Mouse (Mus musculus) limb, embryonic 15.5 days (tissue): ENCODE measurements around the gene Cntrob. TPM values are rescaled to one million over a fixed set of nuclear protein-coding genes. Genes with fewer than 3 reads are reported as not detected.
"Not testable (repeated sequence)": the region's sequence is repeated elsewhere in the genome, so short reads cannot be mapped to it uniquely, and the experiment has no call there.

Experiments used
- ATAC-seq: fragments of 200-750 bp; cut with Nextera tagmentation; 2 replicates; pipeline ENCODE4 v1.8.0; 2017; ENCODE audit warnings: low read depth, moderate TSS enrichment; ENCODE audit not compliant: insufficient number of reproducible peaks, low FRiP score, low TSS enrichment
- H3K27ac ChIP-seq: fragments of 300-500 bp; sonication (generic); 2 replicates; pipeline ENCODE4 v1.5.1; 2015; ENCODE audit warnings: moderate library complexity, mild to moderate bottlenecking, inconsistent platforms
- H3K27me3 ChIP-seq: fragments of 300-500 bp; sonication (generic); 2 replicates; pipeline ENCODE4 v1.6.1; 2015; ENCODE audit warnings: inconsistent platforms
- H3K36me3 ChIP-seq: fragments of 300-500 bp; sonication (generic); 2 replicates; pipeline ENCODE4 v1.6.1; 2015; ENCODE audit warnings: inconsistent platforms
- H3K4me1 ChIP-seq: fragments of 300-500 bp; sonication (generic); 2 replicates; pipeline ENCODE4 v1.6.1; 2015; ENCODE audit warnings: inconsistent platforms
- H3K4me2 ChIP-seq: fragments of 300-500 bp; sonication (generic); 2 replicates; pipeline ENCODE4 v1.6.1; 2015; ENCODE audit warnings: mild to moderate bottlenecking, inconsistent platforms
- H3K4me3 ChIP-seq: fragments of 300-500 bp; sonication (generic); 2 replicates; pipeline ENCODE4 v1.5.1; 2015; ENCODE audit warnings: mild to moderate bottlenecking, inconsistent platforms
- H3K9ac ChIP-seq: fragments of 300-500 bp; sonication (generic); 2 replicates; pipeline ENCODE4 v1.6.1; 2015; ENCODE audit warnings: inconsistent platforms
- H3K9me3 ChIP-seq: fragments of 300-500 bp; sonication (generic); 2 replicates; pipeline ENCODE4 v1.6.1; 2016; ENCODE audit warnings: inconsistent platforms
- WGBS: fragments of 180-500 bp; shearing (Covaris S2); methylation state at CpG from one replicate; pipeline ENCODE4 v1.1.7; 2015; 5-methylcytosine and 5-hydroxymethylcytosine counted together
- polyA plus RNA-seq: library from polyadenylated mRNA; unstranded; fragments of >200 nt; fragmentation: Nextera tagmentation; extraction: Ambion mirVana; gene quantifications from 2 replicates; pipeline ENCODE4 v1.2.1, GENCODE M21; 2015

Gene Cntrob
- polyA plus RNA-seq, 1 experiment from 2014 or later: 20.6 TPM

DNA sequence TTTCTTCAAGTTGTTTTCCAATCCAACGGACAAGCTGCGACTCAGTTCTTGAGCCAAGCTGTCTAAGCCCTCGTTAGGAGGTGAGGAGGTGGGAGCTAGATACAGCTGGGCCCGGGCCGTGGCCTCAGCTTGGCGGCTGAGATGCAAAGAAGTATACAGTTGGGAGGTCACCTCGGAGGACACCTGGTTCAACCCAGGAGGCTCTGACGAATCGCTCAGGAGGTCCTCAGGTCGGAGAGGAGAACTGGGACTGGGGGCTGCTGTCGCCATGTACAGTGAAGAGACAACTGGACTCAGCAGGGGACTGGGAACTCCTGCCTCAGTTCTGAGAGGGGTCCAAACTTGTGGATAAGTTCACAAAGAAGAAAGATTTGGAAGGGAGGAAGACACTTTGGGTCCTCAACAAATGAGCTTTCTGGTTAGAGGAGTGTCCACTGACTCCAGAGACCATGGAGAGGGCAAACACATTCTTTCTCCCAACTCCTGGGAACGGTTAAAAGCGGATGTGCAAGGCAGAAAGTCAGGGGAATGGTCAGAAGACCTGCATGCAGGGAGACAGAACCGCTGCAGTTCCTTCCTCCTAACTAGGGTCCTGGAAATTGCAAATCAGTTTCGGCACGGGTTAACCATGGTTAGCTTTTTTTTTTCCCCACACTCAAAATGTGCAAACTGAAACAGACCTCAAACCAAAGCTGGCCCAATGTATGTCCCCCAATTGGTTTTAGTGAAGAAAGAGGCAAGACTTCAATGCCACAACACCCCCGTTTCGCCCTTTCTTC is 693 bp downstream of the Cntrob start:
- H3K9ac ChIP-seq: peak overlapping the region; percentile 70
- peak overlapping the region; percentile 64 for H3K4me3 ChIP-seq
- 17% methylated on average over 18 of the region's 18 CpGs for WGBS
- peaks cover 16% of the 10 kb centered on the region for H3K27me3 ChIP-seq
- H3K4me1 ChIP-seq: peaks cover 49% of the 10 kb centered on the region
- peak overlapping the region; percentile 84 for H3K27ac ChIP-seq
- H3K9me3 ChIP-seq: no peaks in the 10 kb centered on the region
- peak overlapping the region; percentile 61 for H3K4me2 ChIP-seq
- ATAC-seq: no peak
- peaks cover 29% of the 10 kb centered on the region for H3K36me3 ChIP-seq

DNA sequence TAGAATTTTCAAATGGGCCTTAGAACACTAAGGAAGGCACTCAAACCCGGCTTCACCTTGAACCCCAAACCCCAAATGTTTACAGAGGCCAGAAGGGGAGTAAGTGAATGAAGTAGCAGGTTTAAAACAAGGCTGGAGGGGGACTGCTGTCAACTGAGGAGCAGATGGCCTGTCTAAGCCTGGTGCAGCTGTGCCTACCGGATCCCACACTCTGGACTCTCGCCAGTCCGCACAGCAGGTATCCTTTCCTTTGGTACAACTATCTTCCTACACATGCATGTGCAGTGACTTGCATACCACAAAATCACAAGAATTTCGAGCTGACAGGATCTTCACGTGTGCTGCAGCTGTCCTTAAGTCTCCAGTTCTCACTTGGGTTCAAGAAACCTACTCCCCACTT is 1.6 kb downstream of the Cntrob start:
- ATAC-seq: no peak
- peaks cover 7% of the 10 kb centered on the region for H3K27me3 ChIP-seq
- H3K36me3 ChIP-seq: peaks cover 36% of the 10 kb centered on the region
- peaks cover 46% of the 10 kb centered on the region for H3K4me1 ChIP-seq
- H3K9ac ChIP-seq: no peak overlapping the region; the same call in 1 of the 2 replicates
- H3K4me3 ChIP-seq: peak overlapping the region; percentile 64
- H3K4me2 ChIP-seq: peak overlapping the region; percentile 61; the same call in 1 of the 2 replicates
- no peak overlapping the region for H3K27ac ChIP-seq
- 55% methylated on average over 6 of the region's 6 CpGs for WGBS
- H3K9me3 ChIP-seq: no peaks in the 10 kb centered on the region

DNA sequence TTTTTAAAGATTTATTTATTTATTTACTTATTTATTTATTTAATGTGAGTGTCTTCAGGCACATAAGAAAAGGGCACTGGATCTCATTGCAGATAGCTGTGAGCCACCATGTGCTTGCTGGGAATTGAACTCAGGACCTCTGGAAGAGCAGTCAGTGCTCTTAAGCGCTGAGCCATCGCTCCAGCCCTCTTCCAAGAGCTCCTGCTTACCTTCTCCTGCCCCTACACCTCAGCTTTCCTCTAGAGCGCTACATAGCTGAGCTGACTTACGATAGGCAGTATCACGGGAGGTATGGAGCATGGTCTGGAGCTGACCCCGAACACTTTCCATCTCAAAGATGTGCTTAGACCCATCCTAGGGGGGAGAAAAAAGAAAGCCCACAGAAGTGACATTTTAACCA is 2.0 kb downstream of the Cntrob start:
- Histone ChIP-seq H3K4me1 (peaks cover 41% of the 10 kb centered on the region), H3K9me3 (no peaks in the 10 kb centered on the region), H3K4me2 (no peak overlapping the region), H3K4me3 (no peak overlapping the region), H3K27me3 (peaks cover 3% of the 10 kb centered on the region), H3K9ac (no peak overlapping the region), H3K27ac (no peak overlapping the region), H3K36me3 (peaks cover 39% of the 10 kb centered on the region)
- 94% methylated on average over 6 of the region's 6 CpGs for WGBS
- no peak for ATAC-seq

DNA sequence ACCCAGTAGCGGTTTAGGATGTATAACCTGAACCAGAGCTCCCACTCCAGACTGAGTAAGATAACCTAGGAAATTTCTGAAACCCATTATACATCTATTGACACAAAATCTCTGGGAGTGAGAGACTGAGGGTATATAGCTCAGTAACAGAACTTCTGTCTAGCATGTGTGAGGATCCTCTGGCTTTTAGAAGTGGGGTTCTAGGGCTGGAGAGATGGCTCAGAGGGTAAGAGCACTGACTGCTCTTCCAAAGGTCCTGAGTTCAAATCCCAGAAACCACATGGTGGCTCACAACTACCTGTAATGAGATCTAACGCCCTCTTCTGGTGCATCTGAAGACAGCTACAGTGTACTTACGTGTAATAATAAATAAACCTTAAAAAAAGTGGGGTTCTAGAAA is 5.6 kb downstream of the Cntrob start:
- WGBS: 83% methylated on average over 3 of the region's 3 CpGs
- not testable (repeated sequence) for H3K9ac ChIP-seq, ATAC-seq

DNA sequence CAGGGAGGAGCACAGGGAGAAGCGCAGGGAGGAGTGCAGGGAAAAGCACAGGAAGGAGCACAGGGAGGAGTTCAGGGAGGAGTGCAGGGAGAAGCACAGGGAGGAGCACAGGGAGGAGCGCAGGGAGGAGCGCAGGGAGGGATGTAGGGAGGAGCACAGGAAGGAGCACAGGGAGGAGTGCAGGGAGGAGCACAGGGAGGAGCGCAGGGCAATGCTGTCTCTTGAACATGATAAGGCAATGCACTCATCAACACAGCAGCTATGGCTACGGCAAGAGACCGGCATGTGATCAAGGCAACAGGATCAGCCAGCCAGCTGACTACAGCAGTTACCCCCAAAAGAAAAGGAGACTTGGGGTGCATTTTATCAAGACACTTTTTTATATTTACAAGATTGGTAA is 7.2 kb downstream of the Cntrob start:
- H3K4me2 ChIP-seq: no peak overlapping the region
- H3K27me3 ChIP-seq: no peaks in the 10 kb centered on the region
- no peak for ATAC-seq
- no peaks in the 10 kb centered on the region for H3K9me3 ChIP-seq
- 94% methylated on average over 6 of the region's 6 CpGs for WGBS
- H3K36me3 ChIP-seq: peaks cover 64% of the 10 kb centered on the region
- no peaks in the 10 kb centered on the region for H3K4me1 ChIP-seq
- H3K9ac ChIP-seq: no peak overlapping the region
- no peak overlapping the region for H3K4me3 ChIP-seq
- H3K27ac ChIP-seq: no peak overlapping the region

More for the DNA sequence above, 5.6 kb downstream of the Cntrob start:
- peaks cover 15% of the 10 kb centered on the region for H3K4me1 ChIP-seq
- peaks cover 58% of the 10 kb centered on the region for H3K36me3 ChIP-seq
- H3K27ac ChIP-seq, H3K27me3 ChIP-seq, H3K4me3 ChIP-seq, H3K9me3 ChIP-seq, H3K4me2 ChIP-seq: not testable (repeated sequence)

DNA sequence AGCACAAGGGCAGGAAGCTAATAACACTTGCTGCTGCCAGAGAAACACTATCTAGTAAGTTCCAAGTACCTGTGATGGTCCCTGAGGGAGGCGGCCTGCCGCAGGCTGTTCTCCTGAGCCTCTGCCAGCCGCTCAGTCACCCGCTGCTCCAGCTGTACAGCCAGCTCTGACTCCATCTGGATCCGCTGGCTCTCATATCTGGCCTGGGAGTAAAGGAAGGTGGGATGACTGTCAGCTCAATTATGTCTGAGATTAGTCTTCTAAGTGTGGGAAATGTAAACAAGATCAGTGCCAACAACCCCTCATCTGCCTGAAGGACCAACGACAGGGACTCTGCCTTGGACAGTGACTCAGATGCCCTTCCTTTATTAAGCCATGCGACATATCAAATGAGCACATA is 12.3 kb downstream of the Cntrob start:
- 78% methylated on average over 7 of the region's 7 CpGs for WGBS
- H3K27ac ChIP-seq: no peak overlapping the region
- H3K36me3 ChIP-seq: peaks cover 72% of the 10 kb centered on the region
- H3K9me3 ChIP-seq: no peaks in the 10 kb centered on the region
- no peaks in the 10 kb centered on the region for H3K27me3 ChIP-seq
- no peaks in the 10 kb centered on the region for H3K4me1 ChIP-seq
- no peak overlapping the region for H3K4me3 ChIP-seq
- no peak overlapping the region for H3K4me2 ChIP-seq
- H3K9ac ChIP-seq: no peak overlapping the region
- ATAC-seq: no peak

DNA sequence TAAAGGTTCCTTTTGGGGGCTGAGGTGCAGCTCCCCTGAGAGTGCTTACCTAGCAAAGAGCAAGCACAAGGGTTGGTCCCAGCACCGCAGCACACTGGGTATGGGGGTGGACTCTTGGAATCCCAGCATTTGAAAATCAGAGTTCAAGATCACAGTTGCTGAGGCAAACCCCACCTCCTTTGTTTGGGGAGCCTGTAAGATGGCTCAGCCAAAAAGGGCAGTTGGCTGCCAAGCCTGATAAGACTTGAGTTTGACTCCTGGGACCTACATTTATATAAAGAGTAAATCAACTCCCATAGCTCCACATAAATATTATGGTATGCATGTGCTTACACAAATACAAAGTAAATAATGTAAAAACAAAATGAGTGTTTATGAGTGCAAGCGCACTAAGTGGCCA is 17.5 kb downstream of the Cntrob start:
- Histone ChIP-seq H3K4me1 (no peaks in the 10 kb centered on the region), H3K27ac (no peak overlapping the region), H3K4me2 (no peak overlapping the region), H3K4me3 (no peak overlapping the region), H3K9ac (no peak overlapping the region), H3K9me3 (no peaks in the 10 kb centered on the region), H3K36me3 (peaks cover 86% of the 10 kb centered on the region), H3K27me3 (no peaks in the 10 kb centered on the region)
- no peak for ATAC-seq
- WGBS: 92% methylated on average over 2 of the region's 2 CpGs

DNA sequence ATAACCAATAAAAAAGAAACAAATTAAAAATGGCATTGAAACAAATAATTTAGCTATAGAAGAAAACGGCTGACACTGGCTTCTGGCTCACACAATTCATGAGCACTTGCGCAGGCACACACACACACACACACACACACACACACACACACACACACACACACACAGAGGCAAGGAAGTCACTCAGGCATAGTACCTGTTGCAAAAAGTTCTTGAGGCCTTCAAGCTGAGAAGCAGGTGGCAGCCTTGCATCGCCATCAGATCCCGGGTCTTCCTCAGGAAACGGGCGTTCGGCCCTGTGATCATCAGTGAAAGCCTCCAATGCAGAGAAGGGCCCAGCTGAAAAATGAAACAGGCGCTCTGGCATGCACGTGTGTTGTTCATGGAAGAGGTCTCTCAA is 18.3 kb downstream of the Cntrob start:
- no peak overlapping the region for H3K4me3 ChIP-seq
- H3K9ac ChIP-seq: no peak overlapping the region
- H3K4me1 ChIP-seq: no peaks in the 10 kb centered on the region
- no peaks in the 10 kb centered on the region for H3K27me3 ChIP-seq
- no peak overlapping the region for H3K27ac ChIP-seq
- 91% methylated on average over 9 of the region's 9 CpGs for WGBS
- peaks cover 81% of the 10 kb centered on the region for H3K36me3 ChIP-seq
- ATAC-seq: no peak
- no peaks in the 10 kb centered on the region for H3K9me3 ChIP-seq
- H3K4me2 ChIP-seq: no peak overlapping the region

DNA sequence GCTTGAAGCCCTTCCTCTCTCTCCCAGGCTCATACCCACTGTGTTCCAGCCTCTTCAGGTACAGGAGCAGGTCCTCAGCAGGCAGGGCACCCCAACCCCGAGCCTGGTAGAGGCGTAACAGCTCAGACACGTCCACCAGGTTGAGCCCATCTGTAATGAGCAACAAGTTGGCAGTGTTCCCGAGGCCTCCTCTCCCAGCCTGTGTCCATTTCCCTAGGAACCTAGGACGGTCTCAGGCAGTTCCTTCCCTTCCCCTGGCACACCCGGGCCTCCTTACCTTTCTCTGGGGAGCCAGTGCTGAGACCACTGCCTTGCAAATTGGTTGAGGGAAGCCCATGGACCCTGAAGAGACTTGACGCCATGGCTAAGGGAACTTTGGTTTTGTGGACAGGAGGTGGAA is 20.8 kb downstream of the Cntrob start:
- H3K9ac ChIP-seq: no peak overlapping the region
- no peaks in the 10 kb centered on the region for H3K27me3 ChIP-seq
- no peak overlapping the region; the same call in 1 of the 2 replicates for H3K27ac ChIP-seq
- no peaks in the 10 kb centered on the region for H3K4me1 ChIP-seq
- no peak overlapping the region for H3K4me3 ChIP-seq
- peaks cover 79% of the 10 kb centered on the region for H3K36me3 ChIP-seq
- no peaks in the 10 kb centered on the region for H3K9me3 ChIP-seq
- WGBS: 84% methylated on average over 7 of the region's 7 CpGs
- no peak for ATAC-seq
- H3K4me2 ChIP-seq: no peak overlapping the region

DNA sequence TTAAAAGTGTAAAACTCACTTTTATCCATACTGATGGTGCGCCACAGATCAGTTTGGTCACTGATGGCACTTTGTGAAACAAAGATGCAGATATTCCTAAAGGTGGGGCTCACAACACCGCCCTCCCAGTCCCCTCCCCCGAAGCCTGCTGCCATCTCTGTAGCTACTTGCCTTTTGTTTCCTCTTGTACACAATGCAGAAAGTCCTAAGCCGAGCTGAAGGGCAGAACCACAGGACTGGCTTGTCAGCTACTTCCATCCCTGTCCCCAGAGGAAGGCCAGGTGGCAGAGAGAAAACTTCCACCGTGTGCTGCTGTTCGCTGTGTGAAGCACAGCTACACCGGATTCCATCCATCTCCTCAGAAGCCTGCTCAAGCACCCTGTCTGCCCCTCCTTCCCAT is 25.3 kb downstream of the Cntrob start:
- no peak for ATAC-seq
- Histone ChIP-seq H3K27ac (no peak overlapping the region), H3K36me3 (peaks cover 53% of the 10 kb centered on the region)

DNA sequence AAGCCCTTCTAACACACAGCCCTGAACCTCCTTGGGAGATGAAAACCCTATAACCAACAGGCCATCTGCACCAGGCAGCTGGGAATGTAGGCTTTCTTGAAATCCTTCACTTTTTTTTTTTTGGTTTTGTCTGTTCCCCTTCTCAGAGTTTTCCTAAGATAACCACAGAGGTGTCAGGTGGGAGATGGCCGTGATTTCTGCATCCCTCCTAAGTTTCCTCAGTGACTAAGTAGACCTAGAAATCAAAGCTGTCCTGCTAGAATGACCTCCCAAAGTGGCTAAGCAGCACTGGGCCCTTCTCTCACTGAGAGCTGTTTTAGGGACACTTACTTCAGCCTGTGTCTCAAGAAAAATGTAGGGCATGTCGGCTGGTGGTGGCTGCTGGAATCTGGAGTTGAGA is 25.8 kb downstream of the Cntrob start:
- Histone ChIP-seq H3K9ac (no peak overlapping the region), H3K4me1 (no peaks in the 10 kb centered on the region), H3K27me3 (no peaks in the 10 kb centered on the region), H3K4me3 (no peak overlapping the region), H3K9me3 (no peaks in the 10 kb centered on the region), H3K27ac (no peak overlapping the region), H3K36me3 (peaks cover 49% of the 10 kb centered on the region), H3K4me2 (no peak overlapping the region)
- WGBS: 93% methylated on average over 2 of the region's 2 CpGs
- no peak for ATAC-seq

More for the DNA sequence above, 25.3 kb downstream of the Cntrob start:
- H3K4me2 ChIP-seq: no peak overlapping the region
- 83% methylated on average over 7 of the region's 7 CpGs for WGBS
- no peak overlapping the region for H3K4me3 ChIP-seq
- H3K9me3 ChIP-seq: no peaks in the 10 kb centered on the region
- H3K4me1 ChIP-seq: no peaks in the 10 kb centered on the region
- H3K27me3 ChIP-seq: no peaks in the 10 kb centered on the region
- H3K9ac ChIP-seq: no peak overlapping the region

DNA sequence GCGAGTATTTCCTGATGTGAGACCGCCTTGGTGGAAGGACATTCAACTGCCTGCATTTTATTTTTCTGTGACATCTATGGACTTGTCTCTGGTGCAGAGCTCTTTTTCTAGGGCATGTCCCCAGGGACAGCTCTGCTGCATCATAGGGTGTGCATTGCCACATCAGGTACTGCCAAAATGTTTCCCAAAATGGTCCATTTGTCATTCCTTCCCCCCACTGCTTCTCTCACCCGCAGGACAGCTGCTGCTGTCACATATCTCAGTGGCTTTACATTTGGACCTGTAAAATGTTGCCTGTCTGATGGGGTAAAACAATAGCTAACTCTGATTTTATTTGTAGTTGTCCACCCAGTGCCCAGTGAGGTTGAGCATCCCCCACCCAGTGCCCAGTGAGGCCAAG is 28.3 kb downstream of the Cntrob start:
- Histone ChIP-seq H3K27ac (no peak overlapping the region), H3K9ac (no peak overlapping the region), H3K4me3 (no peak overlapping the region), H3K4me1 (no peaks in the 10 kb centered on the region), H3K9me3 (no peaks in the 10 kb centered on the region), H3K36me3 (peaks cover 34% of the 10 kb centered on the region), H3K27me3 (no peaks in the 10 kb centered on the region), H3K4me2 (no peak overlapping the region)
- WGBS: 90% methylated on average over 3 of the region's 3 CpGs
- no peak for ATAC-seq
